Mouse (Mus musculus) lung, postnatal 0 days (tissue): Measurements from ENCODE around the gene Prickle2.

Source experiments
- CTCF ChIP-seq: IDR thresholded peaks from 2 replicates; pipeline ENCODE4 v1.5.1; 2016; ENCODE audit warnings: antibody characterized with exemption, mild to moderate bottlenecking
- EP300 ChIP-seq: IDR thresholded peaks from 2 replicates; pipeline ENCODE4 v1.6.1; 2016; ENCODE audit warnings: antibody characterized with exemption, mild to moderate bottlenecking, control low read depth

DNA sequence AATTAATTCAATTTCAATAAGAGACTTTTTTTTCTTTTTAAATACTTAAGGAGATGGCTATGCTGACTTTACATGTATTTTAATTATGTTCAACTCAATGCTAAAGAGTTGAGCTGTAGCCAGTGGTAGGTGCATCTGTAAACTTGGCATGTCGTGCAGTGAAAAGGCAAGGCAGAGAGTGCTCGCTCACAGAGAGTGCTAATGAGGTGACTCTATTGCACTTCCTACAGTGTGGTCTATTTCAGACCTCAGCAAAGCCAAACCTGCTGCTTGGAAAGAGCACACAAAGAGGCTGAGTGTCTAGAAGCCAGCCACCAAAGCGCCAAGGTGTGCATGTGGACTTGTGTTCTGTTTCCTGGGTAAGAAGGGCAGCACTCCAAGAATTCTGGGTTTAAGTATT, 109.6 kb downstream of the Prickle2 start:
- no peak for TF ChIP-seq CTCF
- no peak for TF ChIP-seq EP300
